In genomic region chr11:101983431-101983921, GRCm38 (mm10) we compare ENCODE assay signal across 9 mouse cellular contexts. TPM values are rescaled to one million over a fixed set of nuclear protein-coding genes. Genes with fewer than 3 reads are reported as not detected.
DNase-seq lines count a peak whose midpoint lies in the region; ATAC-seq and TF ChIP-seq lines count a peak whose summit lies in the region.
"Had no signal": no experiment of that assay in that cellular context is flagged by ENCODE, and none has a peak within 500 bp of the region (broad histone marks: within the 10 kb centered on the region; RNA-seq: fewer than 3 reads in every experiment).

No protein-coding gene starts in this region.

- peaks cover 12% of the 10 kb centered on the region; the same call in 1 of the 2 replicates for H3K4me1 ChIP-seq in liver, adult 2 months (ENCODE audit: control insufficient read depth, insufficient read depth, low read length)
- H3K4me1 ChIP-seq in forebrain, embryonic 11.5 days (replicated peaks; ENCODE audit: control insufficient read depth, insufficient read depth, low read length): 0 out of 2 replicates have a peak, but pooled peaks cover 5% of the 10 kb centered on the region
- H3K4me1 ChIP-seq in kidney, postnatal 0 days (replicated peaks; ENCODE audit: insufficient read depth, low read length): peaks cover 19% of the 10 kb centered on the region
- peaks cover 30% of the 10 kb centered on the region for H3K4me1 ChIP-seq in neural tube, embryonic 15.5 days

- H3K4me3 ChIP-seq in liver, adult 2 months (ENCODE audit: insufficient read depth, low read depth, low read length): peak overlapping the region; percentile 18
- H3K4me3 ChIP-seq in forebrain, embryonic 11.5 days (ENCODE audit: low read depth, low read length): no peak overlapping the region
- peak overlapping the region; percentile 56 for H3K4me3 ChIP-seq in kidney, postnatal 0 days (replicated peaks; ENCODE audit: low read depth, low read length)
- peak overlapping the region; percentile 75 for H3K4me3 ChIP-seq in neural tube, embryonic 15.5 days (replicated peaks)

- peaks cover 20% of the 10 kb centered on the region for H3K36me3 ChIP-seq in liver, adult 2 months (ENCODE audit: control insufficient read depth, insufficient read depth, low read length)
- no peaks in the 10 kb centered on the region for H3K36me3 ChIP-seq in forebrain, embryonic 11.5 days (ENCODE audit: control insufficient read depth, insufficient read depth, low read length)
- peaks cover 14% of the 10 kb centered on the region; the same call in 1 of the 2 replicates for H3K36me3 ChIP-seq in kidney, postnatal 0 days (ENCODE audit: insufficient read depth, low read length)
- 0 out of 2 replicates have a peak, but pooled peaks cover 6% of the 10 kb centered on the region for H3K36me3 ChIP-seq in neural tube, embryonic 15.5 days

- 59% methylated on average over 10 of the region's 10 CpGs for whole genome bisulfite sequencing in liver, adult 2 months
- 81% methylated on average over 10 of the region's 10 CpGs for WGBS in forebrain, embryonic 11.5 days
- 59% methylated on average over 10 of the region's 10 CpGs for WGBS in kidney, postnatal 0 days
- WGBS in neural tube, embryonic 15.5 days: 68% methylated on average over 10 of the region's 10 CpGs

- H3K27ac ChIP-seq in liver, adult 2 months (replicated peaks; ENCODE audit: insufficient read depth, low read depth, low read length): peak overlapping the region; percentile 65
- H3K27ac ChIP-seq in forebrain, embryonic 11.5 days (ENCODE audit: low read depth, low read length): no peak overlapping the region
- peak overlapping the region; percentile 79 for H3K27ac ChIP-seq in kidney, postnatal 0 days
- H3K27ac ChIP-seq in neural tube, embryonic 15.5 days (replicated peaks): no peak overlapping the region; the same call in 1 of the 2 replicates

- no peak for ATAC-seq in forebrain, embryonic 11.5 days (replicated peaks; ENCODE audit: low FRiP score)
- no peak for ATAC-seq in kidney, postnatal 0 days (replicated peaks; ENCODE audit: low FRiP score, low read depth)
- no peak for ATAC-seq in neural tube, embryonic 15.5 days (ENCODE audit: low FRiP score)

- H3K9ac ChIP-seq in liver, adult 2 months (ENCODE audit: low read depth, low read length): peak overlapping the region; percentile 41; the same call in 1 of the 2 replicates
- H3K9ac ChIP-seq in forebrain, embryonic 11.5 days (ENCODE audit: low read length): no peak overlapping the region
- H3K9ac ChIP-seq in kidney, postnatal 0 days (ENCODE audit: low read depth, low read length): 0 out of 2 replicates have a peak overlapping the region, but pooled peaks have one; percentile 24
- no peak overlapping the region for H3K9ac ChIP-seq in neural tube, embryonic 15.5 days (replicated peaks)

- H3K4me2 ChIP-seq in forebrain, embryonic 11.5 days (ENCODE audit: low read depth, low read length, severe bottlenecking): peak overlapping the region; percentile 99
- peak overlapping the region; percentile 95 for H3K4me2 ChIP-seq in kidney, postnatal 0 days (ENCODE audit: low read length)
- H3K4me2 ChIP-seq in neural tube, embryonic 15.5 days: peak overlapping the region; percentile 99

- no peaks in the 10 kb centered on the region for H3K9me3 ChIP-seq in forebrain, embryonic 11.5 days (ENCODE audit: control insufficient read depth, low read length)
- H3K9me3 ChIP-seq in kidney, postnatal 0 days (replicated peaks; ENCODE audit: low read length): no peaks in the 10 kb centered on the region
- no peaks in the 10 kb centered on the region for H3K9me3 ChIP-seq in neural tube, embryonic 15.5 days (replicated peaks)

- TF ChIP-seq POLR2A in liver, adult 2 months (IDR thresholded peaks at IDR 0.05; ENCODE audit: extremely low read depth, insufficient read depth, low read length): no peak

- no peak for DNase-seq in liver, adult 2 months (ENCODE audit: extremely low read depth, low read depth, low spot score)
- DNase-seq in liver: no peak
- DNase-seq in forebrain, embryonic 11.5 days (ENCODE audit: low spot score): no peak
- no peak for DNase-seq in kidney, postnatal 0 days (ENCODE audit: low spot score)
- DNase-seq in right cerebral cortex, postnatal 10 days (ENCODE audit: low spot score in 2 of 2): no peak
- no peak for DNase-seq in left cerebral cortex, postnatal 14 days (ENCODE audit: low spot score in 2 of 2)
- no peak for DNase-seq in thymus, postnatal 14 days

- no peaks in the 10 kb centered on the region for H3K27me3 ChIP-seq in liver, adult 2 months (ENCODE audit: control insufficient read depth, insufficient read depth, low read length)
- peaks cover 5% of the 10 kb centered on the region for H3K27me3 ChIP-seq in forebrain, embryonic 11.5 days (ENCODE audit: control insufficient read depth, insufficient read depth, low read length)
- no peaks in the 10 kb centered on the region for H3K27me3 ChIP-seq in kidney, postnatal 0 days (ENCODE audit: insufficient read depth, low read length)
- H3K27me3 ChIP-seq in neural tube, embryonic 15.5 days (replicated peaks): no peaks in the 10 kb centered on the region

- intact Hi-C loops in left cerebral cortex, postnatal 14 days (cut with DNase I): no loop called here

- peaks cover 4% of the 10 kb centered on the region; the same call in 1 of the 2 replicates for H3K79me2 ChIP-seq in liver, adult 2 months (ENCODE audit: control insufficient read depth, insufficient read depth, low read length)

- no peak for TF ChIP-seq CTCF in liver, adult 2 months (IDR thresholded peaks at IDR 0.05; ENCODE audit: low read depth, low read length)
- no peak for TF ChIP-seq CTCF in kidney, postnatal 0 days (IDR thresholded peaks at IDR 0.05; ENCODE audit: low read depth)

RNA-seq across cellular contexts. Expression of gene Cfap97d1, which starts 0.6 kb away (rescaled TPM):
- total RNA-seq in liver, adult 2 months (2014; rRNA removed): not detected in 2 replicates
- polyA plus RNA-seq in liver, adult 2 months (2012; rRNA removed): not detected in 2 replicates
- not detected in 2 replicates for polyA plus RNA-seq in forebrain, embryonic 11.5 days (2014; fragmentation: Nextera tagmentation; extraction: Ambion mirVana)
- polyA plus RNA-seq in kidney, postnatal 0 days (2015; fragmentation: Nextera tagmentation; extraction: Ambion mirVana): not detected in 2 replicates
- not detected in 2 replicates for polyA plus RNA-seq in neural tube, embryonic 15.5 days (2015; fragmentation: Nextera tagmentation; extraction: Ambion mirVana)
- total RNA-seq in left cerebral cortex, postnatal 14 days (2021): not detected
- total RNA-seq: gastrocnemius, adult 8-10 months had no signal

RNA-seq across cellular contexts. Expression of gene Dusp3, which starts 3.3 kb away (rescaled TPM):
- total RNA-seq in liver, adult 2 months (2014; rRNA removed): 15.8 and 21.7 TPM in 2 replicates
- polyA plus RNA-seq in liver, adult 2 months (2012; rRNA removed): 38.7 and 40.0 TPM in 2 replicates
- polyA plus RNA-seq in forebrain, embryonic 11.5 days (2014; fragmentation: Nextera tagmentation; extraction: Ambion mirVana): 10.4 and 11.6 TPM in 2 replicates
- 51.7 and 57.9 TPM in 2 replicates for polyA plus RNA-seq in kidney, postnatal 0 days (2015; fragmentation: Nextera tagmentation; extraction: Ambion mirVana)
- polyA plus RNA-seq in neural tube, embryonic 15.5 days (2015; fragmentation: Nextera tagmentation; extraction: Ambion mirVana): 26.4 and 28.9 TPM in 2 replicates
- 100 to 1,000 TPM; 191 to 205 TPM for total RNA-seq in left cerebral cortex, postnatal 14 days (2021)

RNA-seq across cellular contexts. Expression of gene Sost, which starts 16.7 kb away (rescaled TPM):
- not detected in 2 replicates for total RNA-seq in liver, adult 2 months (2014; rRNA removed)
- polyA plus RNA-seq in liver, adult 2 months (2012; rRNA removed): 0.04 and 0.10 TPM in 2 replicates
- not detected in 2 replicates for polyA plus RNA-seq in forebrain, embryonic 11.5 days (2014; fragmentation: Nextera tagmentation; extraction: Ambion mirVana)
- 1.6 and 1.8 TPM in 2 replicates for polyA plus RNA-seq in kidney, postnatal 0 days (2015; fragmentation: Nextera tagmentation; extraction: Ambion mirVana)
- polyA plus RNA-seq in neural tube, embryonic 15.5 days (2015; fragmentation: Nextera tagmentation; extraction: Ambion mirVana): 0.23 TPM in 1 of 2 replicates, not detected in the other
- not detected for total RNA-seq in left cerebral cortex, postnatal 14 days (2021)
- total RNA-seq: gastrocnemius, adult 8-10 months had no signal

RNA-seq across cellular contexts. Expression of gene Mpp3, which starts 44.8 kb away (rescaled TPM):
- total RNA-seq in liver, adult 2 months (2014; rRNA removed): 0.07 and 0.28 TPM in 2 replicates
- 0.06 and 0.19 TPM in 2 replicates for polyA plus RNA-seq in liver, adult 2 months (2012; rRNA removed)
- 22.1 and 24.1 TPM in 2 replicates for polyA plus RNA-seq in forebrain, embryonic 11.5 days (2014; fragmentation: Nextera tagmentation; extraction: Ambion mirVana)
- polyA plus RNA-seq in kidney, postnatal 0 days (2015; fragmentation: Nextera tagmentation; extraction: Ambion mirVana): 3.5 and 4.2 TPM in 2 replicates
- 49.6 and 56.6 TPM in 2 replicates for polyA plus RNA-seq in neural tube, embryonic 15.5 days (2015; fragmentation: Nextera tagmentation; extraction: Ambion mirVana)
- total RNA-seq in left cerebral cortex, postnatal 14 days (2021): 10 to 100 TPM; 50.3 to 52.0 TPM

RNA-seq across cellular contexts. Expression of gene Cd300lg, which starts 57.8 kb away (rescaled TPM):
- total RNA-seq in liver, adult 2 months (2014; rRNA removed): 8.4 and 11.1 TPM in 2 replicates
- polyA plus RNA-seq in liver, adult 2 months (2012; rRNA removed): 12.2 and 13.3 TPM in 2 replicates
- 0.20 and 0.37 TPM in 2 replicates for polyA plus RNA-seq in forebrain, embryonic 11.5 days (2014; fragmentation: Nextera tagmentation; extraction: Ambion mirVana)
- polyA plus RNA-seq in kidney, postnatal 0 days (2015; fragmentation: Nextera tagmentation; extraction: Ambion mirVana): 2.8 and 2.9 TPM in 2 replicates
- polyA plus RNA-seq in neural tube, embryonic 15.5 days (2015; fragmentation: Nextera tagmentation; extraction: Ambion mirVana): 0.64 and 0.88 TPM in 2 replicates
- total RNA-seq in left cerebral cortex, postnatal 14 days (2021): not detected

Comparison
In these comparisons a context has a peak if more than half of its experiments do, and no peak if none do; other contexts are left out.
1. H3K27ac ChIP-seq: peak in liver, adult 2 months (single experiment) and kidney, postnatal 0 days (single experiment); none in forebrain, embryonic 11.5 days (single experiment) and neural tube, embryonic 15.5 days (single experiment).
2. H3K9ac ChIP-seq: peak in liver, adult 2 months (single experiment) and kidney, postnatal 0 days (single experiment); none in forebrain, embryonic 11.5 days (single experiment) and neural tube, embryonic 15.5 days (single experiment).
3. Peak in every context shown above with its lines, with median percentiles within 50 percentile points of each other: H3K4me2 ChIP-seq.